Mouse (Mus musculus) lung, postnatal 4 days (tissue): ENCODE data around the gene Zfp553.
A peak's percentile ranks its signal among the peaks of the same experiment; 100 is the strongest.

Experiments
- DNase-seq, 2 experiments: peaks; one replicate each; pipeline ENCODE4 v3.0.0; 2021

The Zfp553 gene

DNA sequence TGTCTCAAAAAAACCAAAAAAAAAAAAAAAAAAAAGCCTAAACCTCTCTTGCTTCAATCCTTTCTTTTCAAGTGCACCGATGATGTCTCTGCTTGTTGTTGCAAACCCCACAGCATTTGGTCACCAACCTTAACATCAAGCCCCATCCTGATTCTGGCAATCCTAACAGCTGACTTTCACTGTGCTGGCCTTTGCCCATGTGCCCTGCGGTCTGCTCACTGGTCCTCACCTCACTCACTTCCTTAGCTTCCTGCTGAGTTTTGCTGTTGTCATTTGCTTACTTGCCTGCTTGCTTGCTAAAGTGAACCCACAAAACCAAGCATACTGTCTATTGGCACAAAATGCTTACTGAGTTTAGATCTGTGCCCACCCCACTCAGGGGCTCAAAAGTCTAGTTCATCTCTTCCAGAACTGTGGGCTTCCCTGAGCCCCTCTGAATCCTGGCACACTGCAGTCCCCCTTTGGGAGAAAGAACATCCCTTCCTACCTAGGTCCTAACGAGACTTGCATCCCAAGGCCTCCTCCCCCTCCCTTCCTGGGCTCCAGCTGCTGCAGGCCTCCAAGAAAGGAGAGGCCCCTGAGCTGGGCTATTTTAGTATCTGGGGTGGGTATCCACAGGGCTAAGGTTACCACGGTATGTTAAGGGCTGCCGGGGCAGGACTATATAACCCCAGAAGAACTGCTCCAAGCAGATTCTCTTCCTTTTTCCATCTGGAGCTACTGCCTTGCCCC, 21.7 kb upstream of the Zfp553 start:
- DNase-seq = peak in 1 of 2 experiments; percentile 17

GRCm38 (mm10) chr7:127212432-127213250, 20.2 kb upstream of the Zfp553 start:
- no peak for DNase-seq

GRCm38 (mm10) chr7:127213485-127213884, 19.4 kb upstream of the Zfp553 start:
- DNase-seq = peak; percentile 15 to 63

DNA sequence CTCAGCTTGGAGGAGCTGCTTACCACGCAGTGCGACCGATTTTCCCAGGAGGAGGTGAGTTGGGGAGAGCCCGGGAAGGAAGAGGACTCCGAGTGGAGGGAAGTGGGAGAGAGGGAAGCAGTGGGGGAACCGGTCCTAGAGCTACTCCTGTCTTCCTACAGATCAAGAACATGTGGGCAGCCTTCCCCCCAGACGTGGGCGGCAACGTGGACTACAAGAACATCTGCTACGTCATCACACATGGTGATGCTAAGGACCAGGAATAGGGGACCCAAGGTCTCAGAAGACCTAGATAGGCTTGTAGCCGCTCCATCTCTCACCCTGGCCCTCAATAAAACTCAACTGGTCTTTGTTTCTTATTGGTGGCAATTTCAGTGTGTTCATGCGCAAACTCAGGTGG, 18.9 kb upstream of the Zfp553 start:
- DNase-seq = no peak

GRCm38 (mm10) chr7:127214521-127214920, 18.3 kb upstream of the Zfp553 start:
- no peak for DNase-seq

DNA sequence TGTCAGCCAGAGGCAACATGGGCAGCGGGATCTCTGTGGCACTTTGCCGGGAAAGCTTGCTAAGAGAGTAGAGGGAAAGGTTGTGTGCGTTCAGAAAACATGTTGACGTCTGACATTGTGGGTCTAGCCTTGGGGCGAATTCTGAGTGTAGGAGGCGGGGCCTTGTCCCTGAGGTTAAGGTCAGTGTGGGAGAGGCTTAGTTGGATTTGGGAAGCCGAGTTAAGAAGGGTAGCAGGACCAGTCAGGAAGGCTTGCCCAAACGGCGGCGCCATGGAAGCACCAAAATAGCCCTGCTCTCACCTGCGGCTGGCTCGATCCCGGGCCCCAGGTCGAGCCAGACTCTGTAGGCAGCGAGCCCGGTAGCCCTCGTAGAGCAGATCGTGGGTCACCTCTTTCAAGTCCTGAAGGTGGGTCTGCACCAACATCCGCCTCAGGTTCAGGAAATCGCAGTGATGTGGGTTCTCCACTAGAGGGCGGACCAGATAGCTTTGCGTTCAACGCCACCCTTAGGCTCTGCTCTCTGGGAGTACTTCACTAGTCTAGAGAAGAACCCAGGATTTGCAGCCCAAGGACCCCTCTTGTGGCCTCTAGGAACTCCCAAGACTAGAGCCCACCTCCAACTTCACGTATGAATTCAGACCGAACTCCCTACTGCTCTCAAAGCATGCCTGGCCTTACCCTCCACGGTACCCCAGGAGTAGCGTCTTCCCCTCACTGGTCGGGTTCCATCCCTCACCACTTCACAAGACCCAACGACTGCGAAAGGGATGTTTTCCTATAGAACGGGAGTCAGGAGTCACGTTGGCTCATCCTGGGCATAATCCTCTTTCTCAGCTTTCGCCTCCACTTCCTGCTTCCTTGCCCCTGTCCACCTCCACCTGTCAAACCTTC, 17.6 kb upstream of the Zfp553 start:
- DNase-seq = peak; percentile 67 to 83

DNA sequence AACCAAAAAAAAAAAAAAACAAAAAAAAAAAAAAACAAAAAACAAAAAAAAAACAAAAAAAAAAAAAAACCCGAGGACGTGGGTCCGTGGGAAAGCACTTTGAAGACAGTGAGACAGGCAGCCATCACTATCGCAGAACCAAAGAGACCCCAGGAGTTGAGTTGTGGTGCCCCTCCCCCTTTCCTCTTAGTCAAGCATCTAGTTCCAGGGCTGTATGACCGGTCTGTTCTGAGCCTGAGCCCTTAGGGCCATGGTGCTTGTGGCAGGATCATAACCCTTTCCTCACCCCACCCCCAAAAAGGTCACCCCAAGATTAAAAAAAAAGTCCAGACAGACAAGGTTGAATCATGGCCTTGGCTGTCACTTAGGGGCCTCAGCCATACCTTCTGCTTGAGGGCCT, 16.6 kb upstream of the Zfp553 start:
- DNase-seq = no peak

DNA sequence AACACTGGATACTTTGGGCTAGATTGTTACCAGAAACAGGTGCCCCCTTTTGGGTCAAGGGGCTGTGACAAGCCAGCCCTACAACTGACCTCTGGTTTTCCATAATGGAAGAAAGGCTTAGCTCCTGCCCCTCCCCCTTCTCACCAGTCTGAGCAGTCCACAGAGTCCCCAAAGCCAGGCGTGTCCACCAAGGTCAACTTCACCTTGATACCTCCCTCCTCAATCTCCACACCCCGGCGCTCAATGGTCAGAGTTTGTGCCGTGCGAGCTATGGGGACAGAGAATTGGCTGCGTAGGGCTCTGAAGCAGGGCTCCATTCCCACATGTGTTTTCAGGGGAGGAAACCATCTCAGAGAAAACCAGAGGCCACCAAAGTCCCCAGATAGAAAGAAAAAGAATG, 15.4 kb upstream of the Zfp553 start:
- DNase-seq = no peak

GRCm38 (mm10) chr7:127217901-127218642, 14.8 kb upstream of the Zfp553 start:
- peak in 1 of 2 experiments; percentile 26 for DNase-seq

DNA sequence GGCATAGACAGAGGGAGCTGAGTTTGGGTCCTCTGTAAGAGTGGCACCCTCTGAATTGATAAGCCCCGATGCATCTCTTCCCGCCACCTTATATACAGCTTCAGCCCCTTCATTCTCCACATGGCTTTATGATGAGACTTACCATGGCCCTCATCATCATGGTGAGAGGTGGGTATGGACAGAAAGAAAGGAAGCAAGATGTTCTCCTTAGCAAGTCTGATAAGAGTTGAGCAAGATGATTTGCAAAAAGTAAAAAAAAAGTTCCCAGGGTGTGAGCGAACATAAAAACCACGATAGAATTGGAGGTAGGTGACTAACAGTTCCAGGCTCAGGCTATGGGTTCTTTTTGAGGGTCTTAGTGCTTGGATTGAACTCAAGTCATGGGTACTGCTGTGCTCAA, 14.2 kb upstream of the Zfp553 start:
- no peak for DNase-seq

GRCm38 (mm10) chr7:127220440-127220839, 12.4 kb upstream of the Zfp553 start:
- DNase-seq = no peak

- no peak for DNase-seq
These were observed 9.8 kb upstream of the Zfp553 start for GRCm38 (mm10) chr7:127223106-127223505.

GRCm38 (mm10) chr7:127223515-127224478, 9.1 kb upstream of the Zfp553 start:
- no peak for DNase-seq

DNA sequence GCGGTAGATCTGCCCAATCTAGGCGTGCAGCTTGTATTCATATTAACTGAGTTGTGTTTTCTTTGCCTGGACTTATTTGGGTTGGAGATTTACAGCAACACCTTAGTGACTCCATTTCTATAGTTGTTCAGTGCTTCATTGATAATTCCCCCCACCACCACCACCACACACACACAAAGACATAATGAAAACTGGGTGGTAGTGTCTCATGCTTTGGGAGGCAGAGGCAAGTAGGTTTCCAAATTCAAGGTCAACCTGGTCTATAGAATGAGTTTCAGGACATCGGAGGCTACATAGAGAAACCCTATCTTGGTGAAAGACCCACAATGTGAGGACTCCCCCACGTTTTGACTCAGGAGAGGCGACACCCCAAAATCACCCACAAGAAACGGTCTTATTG, 8.2 kb upstream of the Zfp553 start:
- no peak for DNase-seq

DNA sequence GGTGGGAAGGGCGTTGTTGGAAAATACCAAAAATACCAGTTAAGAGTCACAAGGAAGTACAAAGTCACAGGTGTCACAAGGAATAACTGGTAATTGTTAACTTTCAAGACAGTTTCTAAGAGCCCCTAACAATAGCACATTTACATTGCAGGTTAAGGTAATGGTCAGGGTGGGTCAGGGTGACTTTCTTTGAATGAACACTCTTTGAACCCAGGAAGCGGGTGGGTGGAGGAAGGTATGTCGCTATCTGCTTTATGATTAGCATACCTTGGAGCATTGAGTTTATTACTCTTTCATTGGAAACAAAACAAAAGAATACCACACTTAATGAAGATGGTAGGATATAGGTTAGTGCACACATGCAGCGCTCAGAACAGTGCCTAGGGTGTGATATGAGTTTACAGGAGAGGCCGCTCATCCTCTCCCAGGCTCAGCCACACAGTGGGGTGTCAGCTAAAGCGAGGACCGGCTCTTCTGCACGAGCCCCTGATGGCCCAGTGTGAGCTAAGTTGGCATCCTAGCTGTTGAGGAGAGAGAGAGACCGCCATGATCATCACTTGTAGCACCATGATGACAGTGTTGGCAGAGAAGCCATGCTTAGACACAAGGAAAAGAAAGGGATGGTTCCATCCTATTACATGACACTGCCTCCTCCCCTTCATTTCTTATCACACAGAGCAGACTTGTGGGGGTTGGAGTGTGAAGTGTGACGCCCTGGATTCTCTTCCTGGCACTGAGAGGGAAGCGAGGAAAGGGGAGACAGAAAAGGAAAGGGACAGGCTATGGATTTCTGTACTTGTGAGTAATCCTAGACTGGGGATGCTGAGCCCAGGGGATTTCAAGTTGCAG, 7.5 kb upstream of the Zfp553 start:
- DNase-seq = no peak

GRCm38 (mm10) chr7:127228615-127229303, 4.1 kb upstream of the Zfp553 start:
- DNase-seq = peak; percentile 77 to 88

DNA sequence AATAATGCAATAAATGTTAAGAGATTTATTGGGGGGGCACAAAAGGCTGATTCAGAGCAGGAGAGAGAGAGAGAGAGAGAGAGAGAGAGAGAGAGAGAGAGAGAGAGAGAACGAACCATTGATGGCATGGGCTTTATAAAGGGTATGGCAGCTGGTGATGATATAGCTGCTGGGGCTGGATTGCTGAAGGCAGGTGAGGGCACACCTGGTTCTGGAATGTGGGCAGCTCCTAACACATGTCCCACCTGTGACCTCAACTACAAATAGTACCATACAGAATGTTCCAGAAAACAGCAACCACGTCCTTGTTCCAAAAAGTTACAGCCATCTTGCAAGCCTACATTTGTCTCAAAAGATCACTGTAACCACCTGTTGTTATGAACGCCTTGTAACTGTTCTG, 1.5 kb upstream of the Zfp553 start:
- DNase-seq = no peak

- DNase-seq = no peak
These were observed 837 bp upstream of the Zfp553 start for GRCm38 (mm10) chr7:127231826-127232621.

DNA sequence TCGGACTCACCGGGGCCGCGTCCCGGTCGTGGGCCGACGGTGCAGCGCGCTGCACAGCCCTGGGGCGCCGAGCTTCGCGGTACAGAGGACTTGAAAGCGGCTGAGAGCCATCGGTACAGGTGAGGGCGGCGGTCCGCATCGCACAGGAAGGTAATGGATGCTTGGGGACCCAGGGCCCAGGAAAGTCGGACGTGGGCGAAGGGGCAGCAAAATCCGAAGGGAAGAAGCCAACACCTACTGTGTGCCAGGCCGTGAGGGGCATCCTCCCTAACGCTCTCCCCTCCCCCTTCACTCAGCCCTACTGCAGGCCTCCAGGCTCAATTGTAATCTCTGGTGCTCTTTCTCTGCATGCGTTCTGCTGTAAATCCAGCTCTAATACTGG, 498 bp downstream of the Zfp553 start:
- no peak for DNase-seq
